Mouse (Mus musculus): ENCODE measurements around the gene 1600002K03Rik. TPM values are rescaled to one million over a fixed set of nuclear protein-coding genes. Genes with fewer than 3 reads are reported as not detected.

1600002K03Rik gene
- polyA plus RNA-seq, 1 experiment from 2014 or later = 7.7 TPM

DNA sequence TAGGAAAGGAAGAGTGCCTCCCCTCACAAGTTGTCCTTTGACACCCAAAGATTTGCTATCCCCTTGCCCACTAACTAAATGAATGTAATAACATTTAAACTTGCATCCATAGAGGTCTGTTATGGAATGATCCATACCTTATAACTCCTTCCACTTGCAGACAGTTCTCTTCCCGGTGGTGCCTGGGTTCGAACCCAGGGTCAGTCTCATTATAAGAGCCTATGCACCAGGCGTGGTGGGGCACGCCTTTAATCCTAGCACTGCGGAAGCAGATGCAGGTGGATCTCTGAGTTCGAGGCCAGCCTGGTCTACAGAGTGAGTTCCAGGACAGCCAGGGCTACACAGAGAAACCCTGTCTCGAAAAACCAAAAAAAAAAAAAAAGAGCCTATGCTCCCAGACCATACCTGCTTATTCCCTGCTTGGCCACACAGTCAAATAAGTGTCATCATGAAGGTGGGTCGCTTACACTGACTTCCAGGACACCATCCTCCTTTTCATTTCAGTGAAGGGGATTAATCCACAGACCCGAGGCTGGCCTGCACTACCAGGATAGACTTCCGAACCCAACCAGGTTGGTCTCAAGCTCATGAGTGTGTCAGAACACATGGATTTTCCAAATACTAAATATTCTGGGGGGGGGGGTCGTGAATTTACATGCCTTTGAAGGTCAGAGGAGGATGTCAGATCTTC lies 32.6 kb upstream of the 1600002K03Rik start:
- Histone ChIP-seq H3K4me3 (replicated peaks; ENCODE audit: low read length) (no peak overlapping the region), H3K36me3 (replicated peaks; ENCODE audit: control insufficient read depth, insufficient read depth) (peaks cover 37% of the 10 kb centered on the region), H3K27me3 (ENCODE audit: control insufficient read depth, insufficient read depth, low read length) (no peaks in the 10 kb centered on the region), H3K9ac (peak overlapping the region; percentile 93; the same call in 1 of the 2 replicates), H3K4me1 (replicated peaks; ENCODE audit: control insufficient read depth, insufficient read depth, low read length) (peaks cover 38% of the 10 kb centered on the region), H3K4me2 (replicated peaks) (peak overlapping the region; percentile 96; the same call in 1 of the 2 replicates), H3K9me3 (ENCODE audit: control insufficient read depth, low read length) (no peaks in the 10 kb centered on the region), H3K27ac (peak overlapping the region; percentile 98; the same call in 1 of the 2 replicates)
- WGBS = 78% methylated on average over 11 of the region's 11 CpGs
- ATAC-seq (ENCODE audit: low FRiP score) = no peak
- no peak for DNase-seq (ENCODE audit: low spot score)

GRCm38 (mm10) chr10:80140666-80141035 lies 32.1 kb upstream of the 1600002K03Rik start, which contains the start of gene Cbarp:
Gene Cbarp (minus strand): TSS chr10:80140835.
- H3K4me1 ChIP-seq (replicated peaks; ENCODE audit: control insufficient read depth, insufficient read depth, low read length) = peaks cover 38% of the 10 kb centered on the region

DNA sequence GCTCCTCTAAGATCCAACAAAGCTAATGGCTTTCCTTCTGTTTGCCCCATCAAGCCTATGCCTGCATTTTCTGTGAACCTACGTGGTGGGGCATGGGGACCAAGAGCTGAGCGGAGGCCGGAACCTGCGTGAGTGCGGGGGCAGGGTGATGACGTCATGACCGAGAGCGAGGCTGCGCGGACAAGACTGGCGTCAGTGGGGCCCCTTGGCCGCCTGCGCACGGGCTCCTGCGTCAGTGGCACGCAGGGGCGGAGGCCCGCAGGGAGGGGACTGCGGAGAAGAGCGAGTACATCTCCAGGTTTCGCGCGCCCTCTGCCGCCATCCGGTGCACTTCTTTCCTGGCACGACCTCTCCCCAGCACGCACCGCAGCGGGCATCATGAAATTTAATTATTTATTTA lies 31.5 kb upstream of the 1600002K03Rik start:
- H3K27ac ChIP-seq = peak overlapping the region; percentile 86

More at GRCm38 (mm10) chr10:80140666-80141035, 32.1 kb upstream of the 1600002K03Rik start, which contains the start of gene Cbarp:
- H3K27ac ChIP-seq = peak within 1 kb of the TSS; percentile 98
- 64% methylated on average over 10 of the region's 10 CpGs for WGBS
- H3K36me3 ChIP-seq (replicated peaks; ENCODE audit: control insufficient read depth, insufficient read depth) = peaks cover 37% of the 10 kb centered on the region
- H3K4me2 ChIP-seq (replicated peaks) = peak within 1 kb of the TSS; percentile 97
- H3K27me3 ChIP-seq (ENCODE audit: control insufficient read depth, insufficient read depth, low read length) = no peaks in the 10 kb centered on the region
- H3K9ac ChIP-seq = peak within 1 kb of the TSS; percentile 93
- H3K9me3 ChIP-seq (ENCODE audit: control insufficient read depth, low read length) = no peaks in the 10 kb centered on the region
- no peak for DNase-seq (ENCODE audit: low spot score)
- peak within 1 kb of the TSS; percentile 80 for H3K4me3 ChIP-seq (replicated peaks; ENCODE audit: low read length)
- no peak for ATAC-seq (ENCODE audit: low FRiP score)

DNA sequence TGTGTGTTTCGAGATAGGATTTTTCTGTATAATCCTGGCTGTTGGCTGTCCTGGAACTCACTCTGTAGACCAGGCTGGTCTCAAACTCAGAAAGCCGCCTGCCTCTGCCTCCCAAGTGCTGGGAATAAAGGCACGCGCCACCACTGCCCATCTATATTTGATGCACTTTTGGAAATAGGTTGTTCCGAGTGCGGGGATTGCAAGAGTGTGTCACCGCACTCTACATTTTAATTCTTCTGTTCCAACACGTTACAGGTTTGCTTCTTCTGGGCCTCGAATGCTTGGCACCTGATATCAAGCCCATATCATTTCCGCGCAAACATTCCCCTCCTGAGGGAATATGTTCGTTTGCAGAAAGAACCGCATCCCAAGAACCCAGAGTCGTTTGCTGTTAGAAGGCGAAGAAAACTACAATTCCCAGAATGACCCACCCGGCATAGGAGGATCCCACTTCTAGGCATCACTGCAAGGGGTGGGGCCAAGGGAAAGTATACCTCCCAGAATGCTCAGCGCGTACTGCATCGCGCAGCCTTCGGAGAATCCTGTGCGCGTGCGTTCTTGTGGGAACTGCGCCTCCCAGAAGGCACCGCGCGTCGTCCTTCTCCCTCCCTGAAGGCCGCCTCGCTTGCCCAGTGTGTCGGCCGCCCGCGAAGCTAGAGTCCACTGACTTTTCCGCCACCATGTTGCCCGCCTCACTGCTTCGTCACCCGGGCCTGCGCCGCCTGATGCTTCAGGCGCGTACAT lies 30.8 kb upstream of the 1600002K03Rik start:
- peaks cover 28% of the 10 kb centered on the region for H3K4me1 ChIP-seq (replicated peaks; ENCODE audit: control insufficient read depth, insufficient read depth, low read length)

More for the DNA sequence above, 31.5 kb upstream of the 1600002K03Rik start:
- Histone ChIP-seq H3K4me2 (replicated peaks) (peak overlapping the region; percentile 97), H3K4me1 (replicated peaks; ENCODE audit: control insufficient read depth, insufficient read depth, low read length) (peaks cover 36% of the 10 kb centered on the region), H3K9ac (peak overlapping the region; percentile 26), H3K36me3 (replicated peaks; ENCODE audit: control insufficient read depth, insufficient read depth) (peaks cover 37% of the 10 kb centered on the region), H3K27me3 (ENCODE audit: control insufficient read depth, insufficient read depth, low read length) (no peaks in the 10 kb centered on the region), H3K9me3 (ENCODE audit: control insufficient read depth, low read length) (no peaks in the 10 kb centered on the region), H3K4me3 (replicated peaks; ENCODE audit: low read length) (peak overlapping the region; percentile 80)
- DNase-seq (ENCODE audit: low spot score) (peak; percentile 90), ATAC-seq (ENCODE audit: low FRiP score) (peak; percentile 72)
- under 1% methylated on average over 29 of the region's 29 CpGs for WGBS

GRCm38 (mm10) chr10:80142530-80142925 lies 30.2 kb upstream of the 1600002K03Rik start:
- H3K36me3 ChIP-seq (replicated peaks; ENCODE audit: control insufficient read depth, insufficient read depth) = peaks cover 32% of the 10 kb centered on the region
- ATAC-seq (ENCODE audit: low FRiP score) = no peak
- no peaks in the 10 kb centered on the region for H3K27me3 ChIP-seq (ENCODE audit: control insufficient read depth, insufficient read depth, low read length)
- H3K9ac ChIP-seq = peak overlapping the region; percentile 93
- no peak for DNase-seq (ENCODE audit: low spot score)
- H3K27ac ChIP-seq = peak overlapping the region; percentile 86
- WGBS = 0% methylated on average over 15 of the region's 15 CpGs
- H3K4me1 ChIP-seq (replicated peaks; ENCODE audit: control insufficient read depth, insufficient read depth, low read length) = peaks cover 23% of the 10 kb centered on the region
- H3K4me2 ChIP-seq (replicated peaks) = peak overlapping the region; percentile 97
- H3K9me3 ChIP-seq (ENCODE audit: control insufficient read depth, low read length) = no peaks in the 10 kb centered on the region
- H3K4me3 ChIP-seq (replicated peaks; ENCODE audit: low read length) = peak overlapping the region; percentile 80

More for the DNA sequence above, 30.8 kb upstream of the 1600002K03Rik start:
- Histone ChIP-seq H3K27ac (peak overlapping the region; percentile 86), H3K4me2 (replicated peaks) (peak overlapping the region; percentile 97), H3K36me3 (replicated peaks; ENCODE audit: control insufficient read depth, insufficient read depth) (peaks cover 32% of the 10 kb centered on the region), H3K4me3 (replicated peaks; ENCODE audit: low read length) (peak overlapping the region; percentile 80), H3K9me3 (ENCODE audit: control insufficient read depth, low read length) (no peaks in the 10 kb centered on the region), H3K27me3 (ENCODE audit: control insufficient read depth, insufficient read depth, low read length) (no peaks in the 10 kb centered on the region), H3K9ac (peak overlapping the region; percentile 93)
- under 1% methylated on average over 42 of the region's 43 CpGs for WGBS
- ATAC-seq (ENCODE audit: low FRiP score) (peak; percentile 86), DNase-seq (ENCODE audit: low spot score) (peak; percentile 99)

- H3K4me1 ChIP-seq (replicated peaks; ENCODE audit: control insufficient read depth, insufficient read depth, low read length) = peaks cover 13% of the 10 kb centered on the region
These were observed 29.1 kb upstream of the 1600002K03Rik start for GRCm38 (mm10) chr10:80143664-80144063.

GRCm38 (mm10) chr10:80144159-80144558 lies 28.6 kb upstream of the 1600002K03Rik start:
- Histone ChIP-seq H3K9me3 (ENCODE audit: control insufficient read depth, low read length) (no peaks in the 10 kb centered on the region), H3K27me3 (ENCODE audit: control insufficient read depth, insufficient read depth, low read length) (no peaks in the 10 kb centered on the region), H3K4me2 (replicated peaks) (no peak overlapping the region), H3K36me3 (replicated peaks; ENCODE audit: control insufficient read depth, insufficient read depth) (peaks cover 32% of the 10 kb centered on the region), H3K4me1 (replicated peaks; ENCODE audit: control insufficient read depth, insufficient read depth, low read length) (peaks cover 13% of the 10 kb centered on the region), H3K27ac (no peak overlapping the region), H3K9ac (no peak overlapping the region), H3K4me3 (replicated peaks; ENCODE audit: low read length) (no peak overlapping the region)
- no peak for DNase-seq (ENCODE audit: low spot score)
- 95% methylated on average over 12 of the region's 12 CpGs for WGBS
- ATAC-seq (ENCODE audit: low FRiP score) = no peak

More at GRCm38 (mm10) chr10:80143664-80144063, 29.1 kb upstream of the 1600002K03Rik start:
- no peak overlapping the region for H3K27ac ChIP-seq
- H3K4me3 ChIP-seq (replicated peaks; ENCODE audit: low read length) = 0 out of 2 replicates have a peak overlapping the region, but pooled peaks have one; percentile 80
- ATAC-seq (ENCODE audit: low FRiP score) = no peak
- no peaks in the 10 kb centered on the region for H3K27me3 ChIP-seq (ENCODE audit: control insufficient read depth, insufficient read depth, low read length)
- DNase-seq (ENCODE audit: low spot score) = no peak
- no peaks in the 10 kb centered on the region for H3K9me3 ChIP-seq (ENCODE audit: control insufficient read depth, low read length)
- peak overlapping the region; percentile 97; the same call in 1 of the 2 replicates for H3K4me2 ChIP-seq (replicated peaks)
- WGBS = 91% methylated on average over 7 of the region's 7 CpGs
- no peak overlapping the region for H3K9ac ChIP-seq
- peaks cover 32% of the 10 kb centered on the region for H3K36me3 ChIP-seq (replicated peaks; ENCODE audit: control insufficient read depth, insufficient read depth)

DNA sequence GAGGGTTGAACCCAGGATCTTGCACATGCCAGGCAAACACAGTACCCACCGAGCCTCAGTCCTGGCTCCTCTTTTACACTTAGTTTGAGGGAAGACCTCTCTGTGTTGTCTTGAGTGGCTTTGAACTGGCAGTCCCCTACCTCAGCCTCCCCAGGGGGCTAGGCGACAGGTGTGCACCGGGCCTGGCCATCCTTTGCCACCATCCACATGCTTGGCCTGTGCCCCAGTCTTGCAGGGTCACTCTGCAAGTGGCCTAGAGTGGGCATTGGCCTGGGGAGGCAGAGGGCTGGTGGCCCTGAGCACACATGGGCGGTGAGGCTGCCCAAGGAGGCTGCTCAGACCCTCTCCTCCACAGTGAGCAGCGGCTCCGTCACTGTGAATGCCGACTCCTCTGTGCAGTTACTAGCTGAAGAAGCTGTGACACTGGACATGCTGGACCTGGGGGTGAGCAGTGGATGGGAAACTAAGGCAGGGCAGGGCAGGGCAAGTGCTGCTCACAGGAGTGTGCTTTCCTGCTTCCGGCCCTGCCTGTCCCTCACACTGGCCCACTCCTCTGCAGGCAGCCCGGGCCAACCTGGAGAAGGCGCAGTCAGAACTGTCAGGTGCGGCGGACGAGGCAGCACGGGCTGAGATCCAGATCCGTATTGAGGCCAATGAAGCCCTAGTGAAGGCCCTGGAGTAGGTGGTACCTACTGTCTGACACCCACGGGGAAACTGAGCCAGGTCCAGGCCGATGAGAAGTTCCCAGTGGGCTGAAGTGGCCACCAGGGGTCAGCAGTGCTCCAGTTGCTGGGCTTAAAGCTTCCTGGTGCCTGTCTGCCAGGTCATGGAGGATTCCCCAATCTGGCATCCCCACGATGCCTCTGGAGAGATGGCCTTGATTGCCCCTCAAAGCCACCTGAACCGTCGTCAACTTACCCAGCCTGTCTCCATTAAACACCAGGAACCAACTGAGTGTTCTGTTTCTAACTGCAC lies 27.6 kb upstream of the 1600002K03Rik start:
- DNase-seq (ENCODE audit: low spot score) = peak; percentile 72
- Histone ChIP-seq H3K4me3 (replicated peaks; ENCODE audit: low read length) (no peak overlapping the region), H3K27ac (no peak overlapping the region), H3K4me1 (replicated peaks; ENCODE audit: control insufficient read depth, insufficient read depth, low read length) (peaks cover 8% of the 10 kb centered on the region), H3K27me3 (ENCODE audit: control insufficient read depth, insufficient read depth, low read length) (no peaks in the 10 kb centered on the region), H3K9ac (no peak overlapping the region), H3K36me3 (replicated peaks; ENCODE audit: control insufficient read depth, insufficient read depth) (peaks cover 36% of the 10 kb centered on the region), H3K4me2 (replicated peaks) (0 out of 2 replicates have a peak overlapping the region, but pooled peaks have one; percentile 10), H3K9me3 (ENCODE audit: control insufficient read depth, low read length) (no peaks in the 10 kb centered on the region)
- WGBS = 71% methylated on average over 20 of the region's 20 CpGs
- ATAC-seq (ENCODE audit: low FRiP score) = no peak
